8 mouse cellular contexts compared by ENCODE assay signal in genomic region chr14:121053020-121053518, GRCm38 (mm10). TPM values are rescaled to one million over a fixed set of nuclear protein-coding genes. Genes with fewer than 3 reads are reported as not detected.
DNase-seq lines count a peak whose midpoint lies in the region; ATAC-seq and TF ChIP-seq lines count a peak whose summit lies in the region.

No protein-coding gene starts in this region.

- H3K27ac ChIP-seq in cerebellum, adult 2 months (ENCODE audit: insufficient read depth, low read length), result 0 out of 2 replicates have a peak overlapping the region, but pooled peaks have one; percentile 22
- H3K27ac ChIP-seq in forebrain, embryonic 12.5 days, result no peak overlapping the region
- H3K27ac ChIP-seq in hindbrain, postnatal 0 days, result peak overlapping the region; percentile 48; the same call in 1 of the 2 replicates
- H3K27ac ChIP-seq in liver, adult 2 months (replicated peaks; ENCODE audit: insufficient read depth, low read depth, low read length), result peak overlapping the region; percentile 94
- no peak overlapping the region for H3K27ac ChIP-seq in neural tube, embryonic 12.5 days

- H3K36me3 ChIP-seq in forebrain, embryonic 12.5 days (replicated peaks), result no peaks in the 10 kb centered on the region
- no peaks in the 10 kb centered on the region for H3K36me3 ChIP-seq in hindbrain, postnatal 0 days (ENCODE audit: insufficient read depth, low read length)
- no peaks in the 10 kb centered on the region for H3K36me3 ChIP-seq in liver, adult 2 months (ENCODE audit: control insufficient read depth, insufficient read depth, low read length)
- H3K36me3 ChIP-seq in neural tube, embryonic 12.5 days, result no peaks in the 10 kb centered on the region

- no peak overlapping the region for H3K4me3 ChIP-seq in cerebellum, adult 2 months (replicated peaks; ENCODE audit: insufficient read depth, low read depth, low read length)
- no peak overlapping the region for H3K4me3 ChIP-seq in forebrain, embryonic 12.5 days (replicated peaks)
- no peak overlapping the region for H3K4me3 ChIP-seq in hindbrain, postnatal 0 days (ENCODE audit: low read length)
- peak overlapping the region; percentile 55 for H3K4me3 ChIP-seq in liver, adult 2 months (ENCODE audit: insufficient read depth, low read depth, low read length)
- no peak overlapping the region for H3K4me3 ChIP-seq in neural tube, embryonic 12.5 days

- no peak overlapping the region for H3K9ac ChIP-seq in forebrain, embryonic 12.5 days
- no peak overlapping the region for H3K9ac ChIP-seq in hindbrain, postnatal 0 days (replicated peaks; ENCODE audit: low read length)
- peak overlapping the region; percentile 72 for H3K9ac ChIP-seq in liver, adult 2 months (ENCODE audit: low read depth, low read length)
- no peak overlapping the region for H3K9ac ChIP-seq in neural tube, embryonic 12.5 days

- peaks cover 27% of the 10 kb centered on the region; the same call in 1 of the 2 replicates for H3K4me1 ChIP-seq in cerebellum, adult 2 months (ENCODE audit: control insufficient read depth, insufficient read depth, low read length)
- H3K4me1 ChIP-seq in forebrain, embryonic 12.5 days, result peaks cover 32% of the 10 kb centered on the region
- H3K4me1 ChIP-seq in hindbrain, postnatal 0 days (ENCODE audit: insufficient read depth, low read length), result 0 out of 2 replicates have a peak, but pooled peaks cover 12% of the 10 kb centered on the region
- peaks cover 14% of the 10 kb centered on the region for H3K4me1 ChIP-seq in liver, adult 2 months (ENCODE audit: control insufficient read depth, insufficient read depth, low read length)
- peaks cover 24% of the 10 kb centered on the region for H3K4me1 ChIP-seq in neural tube, embryonic 12.5 days

- ATAC-seq in forebrain, embryonic 12.5 days (ENCODE audit: low FRiP score), result 0 out of 2 replicates have a peak, but pooled peaks have one; percentile 51
- ATAC-seq in hindbrain, postnatal 0 days, result no peak
- no peak for ATAC-seq in neural tube, embryonic 12.5 days (ENCODE audit: low FRiP score, low read depth)

- H3K9me3 ChIP-seq in forebrain, embryonic 12.5 days, result no peaks in the 10 kb centered on the region
- no peaks in the 10 kb centered on the region for H3K9me3 ChIP-seq in hindbrain, postnatal 0 days (ENCODE audit: low read length)
- no peaks in the 10 kb centered on the region for H3K9me3 ChIP-seq in neural tube, embryonic 12.5 days

- peak overlapping the region; percentile 28 for H3K4me2 ChIP-seq in forebrain, embryonic 12.5 days
- H3K4me2 ChIP-seq in hindbrain, postnatal 0 days (ENCODE audit: low read depth, low read length), result peak overlapping the region; percentile 25; the same call in 1 of the 2 replicates
- peak overlapping the region; percentile 28 for H3K4me2 ChIP-seq in neural tube, embryonic 12.5 days (replicated peaks)

- no peaks in the 10 kb centered on the region for H3K27me3 ChIP-seq in cerebellum, adult 2 months (ENCODE audit: control insufficient read depth, insufficient read depth, low read length)
- H3K27me3 ChIP-seq in forebrain, embryonic 12.5 days, result no peaks in the 10 kb centered on the region
- H3K27me3 ChIP-seq in hindbrain, postnatal 0 days (ENCODE audit: insufficient read depth, low read length), result no peaks in the 10 kb centered on the region
- H3K27me3 ChIP-seq in liver, adult 2 months (ENCODE audit: control insufficient read depth, insufficient read depth, low read length), result no peaks in the 10 kb centered on the region
- no peaks in the 10 kb centered on the region for H3K27me3 ChIP-seq in neural tube, embryonic 12.5 days (replicated peaks)

- WGBS in cerebellum, adult 2 months, result 34% methylated on average over 5 of the region's 5 CpGs
- WGBS in forebrain, embryonic 12.5 days, result 2% methylated on average over 5 of the region's 5 CpGs
- WGBS in hindbrain, postnatal 0 days, result 13% methylated on average over 5 of the region's 5 CpGs
- WGBS in liver, adult 2 months, result 4% methylated on average over 5 of the region's 5 CpGs
- 4% methylated on average over 5 of the region's 5 CpGs for WGBS in neural tube, embryonic 12.5 days

- no peak for TF ChIP-seq CTCF in cerebellum, adult 2 months (IDR thresholded peaks at IDR 0.05; ENCODE audit: borderline replicate concordance, insufficient read depth, low read depth, low read length)
- no peak for TF ChIP-seq CTCF in hindbrain, postnatal 0 days (IDR thresholded peaks at IDR 0.05; ENCODE audit: low read depth)
- no peak for TF ChIP-seq CTCF in liver, adult 2 months (IDR thresholded peaks at IDR 0.05; ENCODE audit: low read depth, low read length)

- no peak for DNase-seq in cerebellum, adult 2 months
- DNase-seq in cerebellum, adult 9-11 months, result no peak
- peak; percentile 18 for DNase-seq in hindbrain, postnatal 0 days (ENCODE audit: low spot score)
- peak; percentile 96 for DNase-seq in liver, adult 2 months (ENCODE audit: extremely low read depth, low read depth, low spot score)
- DNase-seq in urinary bladder, postnatal 14 days (ENCODE audit: low spot score), result no peak
- no peak for DNase-seq in layer of hippocampus, adult 9-10 months (ENCODE audit: low spot score)

- H3K79me2 ChIP-seq in liver, adult 2 months (ENCODE audit: control insufficient read depth, insufficient read depth, low read length), result peaks cover 34% of the 10 kb centered on the region

- TF ChIP-seq POLR2A in cerebellum, adult 2 months (IDR thresholded peaks at IDR 0.05; ENCODE audit: borderline replicate concordance, insufficient read depth, low read length), result no peak
- no peak for TF ChIP-seq POLR2A in liver, adult 2 months (IDR thresholded peaks at IDR 0.05; ENCODE audit: extremely low read depth, insufficient read depth, low read length)

RNA-seq across cellular contexts. Expression of gene Farp1, which starts 18.1 kb away (rescaled TPM):
- polyA plus RNA-seq in cerebellum, adult 2 months (2012; rRNA removed), result 43.3 and 44.4 TPM in 2 replicates
- polyA plus RNA-seq in forebrain, embryonic 12.5 days (2016; fragmentation: Nextera tagmentation; extraction: Ambion mirVana), result 24.6 and 27.9 TPM in 2 replicates
- 82.7 and 99.0 TPM in 2 replicates for total RNA-seq in hindbrain, postnatal 0 days (2014; rRNA removed)
- 27.2 and 31.7 TPM in 2 replicates for polyA plus RNA-seq in hindbrain, postnatal 0 days (2015; fragmentation: Nextera tagmentation; extraction: Ambion mirVana)
- 4.2 and 6.1 TPM in 2 replicates for total RNA-seq in liver, adult 2 months (2014; rRNA removed)
- polyA plus RNA-seq in liver, adult 2 months (2012; rRNA removed), result 6.4 and 8.6 TPM in 2 replicates
- polyA plus RNA-seq in neural tube, embryonic 12.5 days (2016; fragmentation: Nextera tagmentation; extraction: Ambion mirVana), result 22.5 and 24.9 TPM in 2 replicates

Comparison
In these comparisons a context has a peak if more than half of its experiments do, and no peak if none do; other contexts are left out.
1. DNase-seq: peak in hindbrain, postnatal 0 days (single experiment) and liver, adult 2 months (single experiment); none in cerebellum, adult 2 months (0 of 2), cerebellum, adult 9-11 months (single experiment), urinary bladder, postnatal 14 days (single experiment) and layer of hippocampus, adult 9-10 months (single experiment).
2. H3K27ac ChIP-seq: peak in cerebellum, adult 2 months (single experiment), hindbrain, postnatal 0 days (single experiment) and liver, adult 2 months (single experiment); none in forebrain, embryonic 12.5 days (single experiment) and neural tube, embryonic 12.5 days (single experiment).
3. Peak in every context shown above with its lines, with median percentiles within 50 percentile points of each other: H3K4me2 ChIP-seq.